22 mouse cellular contexts compared by ENCODE assay signal in genomic region chr1:167817616-167818015, GRCm38 (mm10).
DNase-seq lines count a peak whose midpoint lies in the region; ATAC-seq and TF ChIP-seq lines count a peak whose summit lies in the region.
"Had no signal": no experiment of that assay in that cellular context is flagged by ENCODE, and none has a peak within 500 bp of the region (broad histone marks: within the 10 kb centered on the region; RNA-seq: fewer than 3 reads in every experiment).

No protein-coding gene starts in this region.

- no peak for DNase-seq in forebrain, embryonic 10.5 days (ENCODE audit: extremely low spot score, low spot score)
- no peak for DNase-seq in hindbrain, embryonic 10.5 days (ENCODE audit: low spot score)
- no peak for DNase-seq in midbrain, postnatal 0 days (ENCODE audit: low spot score)
- no peak for DNase-seq in layer of hippocampus, adult 18-20 months (ENCODE audit: low spot score in 2 of 2)
- DNase-seq: cerebellum, adult 11-12 months; cerebellum, postnatal 10 days; heart, postnatal 14 days; kidney, adult 11 months; left cerebral cortex, postnatal 4 days; liver; lung, postnatal 36 days had no signal

- H3K27me3 ChIP-seq in forebrain, embryonic 10.5 days (ENCODE audit: poor library complexity, severe bottlenecking) = peaks cover 2% of the 10 kb centered on the region; the same call in 1 of the 2 replicates
- H3K27me3 ChIP-seq in forebrain, embryonic 15.5 days = no peaks in the 10 kb centered on the region
- H3K27me3 ChIP-seq in hindbrain, embryonic 10.5 days (ENCODE audit: insufficient read depth, poor library complexity, severe bottlenecking) = no peaks in the 10 kb centered on the region
- H3K27me3 ChIP-seq in hindbrain, embryonic 12.5 days = no peaks in the 10 kb centered on the region
- H3K27me3 ChIP-seq in midbrain, embryonic 13.5 days = peaks cover 7% of the 10 kb centered on the region; the same call in 1 of the 2 replicates
- H3K27me3 ChIP-seq in midbrain, postnatal 0 days (ENCODE audit: insufficient read depth, low read length) = no peaks in the 10 kb centered on the region
- H3K27me3 ChIP-seq in neural tube, embryonic 15.5 days (replicated peaks) = no peaks in the 10 kb centered on the region
- H3K27me3 ChIP-seq: heart, embryonic 13.5 days; hindbrain, embryonic 15.5 days; liver, embryonic 15.5 days; lung, embryonic 15.5 days had no signal

- H3K4me3 ChIP-seq in forebrain, embryonic 10.5 days = no peak overlapping the region
- H3K4me3 ChIP-seq in forebrain, embryonic 15.5 days = no peak overlapping the region
- no peak overlapping the region for H3K4me3 ChIP-seq in hindbrain, embryonic 10.5 days
- H3K4me3 ChIP-seq in hindbrain, embryonic 12.5 days = no peak overlapping the region
- H3K4me3 ChIP-seq in midbrain, embryonic 13.5 days (replicated peaks) = no peak overlapping the region
- H3K4me3 ChIP-seq in midbrain, postnatal 0 days (ENCODE audit: low read depth, low read length) = no peak overlapping the region
- no peak overlapping the region for H3K4me3 ChIP-seq in neural tube, embryonic 15.5 days (replicated peaks)
- H3K4me3 ChIP-seq: erythroblast, embryonic 14.5 days; heart, embryonic 13.5 days; hindbrain, embryonic 15.5 days; liver, embryonic 15.5 days; lung, embryonic 15.5 days had no signal

- no peaks in the 10 kb centered on the region for H3K36me3 ChIP-seq in forebrain, embryonic 10.5 days (replicated peaks)
- no peaks in the 10 kb centered on the region for H3K36me3 ChIP-seq in forebrain, embryonic 15.5 days
- no peaks in the 10 kb centered on the region for H3K36me3 ChIP-seq in hindbrain, embryonic 10.5 days
- H3K36me3 ChIP-seq in hindbrain, embryonic 12.5 days = no peaks in the 10 kb centered on the region
- H3K36me3 ChIP-seq in midbrain, embryonic 13.5 days = no peaks in the 10 kb centered on the region
- H3K36me3 ChIP-seq in midbrain, postnatal 0 days (ENCODE audit: insufficient read depth, low read length) = no peaks in the 10 kb centered on the region
- H3K36me3 ChIP-seq in neural tube, embryonic 15.5 days = no peaks in the 10 kb centered on the region
- H3K36me3 ChIP-seq: heart, embryonic 13.5 days; hindbrain, embryonic 15.5 days; liver, embryonic 15.5 days; lung, embryonic 15.5 days had no signal

- H3K9me3 ChIP-seq in forebrain, embryonic 10.5 days = no peaks in the 10 kb centered on the region
- no peaks in the 10 kb centered on the region for H3K9me3 ChIP-seq in forebrain, embryonic 15.5 days
- H3K9me3 ChIP-seq in hindbrain, embryonic 10.5 days = no peaks in the 10 kb centered on the region
- no peaks in the 10 kb centered on the region for H3K9me3 ChIP-seq in hindbrain, embryonic 12.5 days (replicated peaks)
- H3K9me3 ChIP-seq in midbrain, embryonic 13.5 days = no peaks in the 10 kb centered on the region
- H3K9me3 ChIP-seq in midbrain, postnatal 0 days (ENCODE audit: low read length) = no peaks in the 10 kb centered on the region
- no peaks in the 10 kb centered on the region for H3K9me3 ChIP-seq in neural tube, embryonic 15.5 days (replicated peaks)
- H3K9me3 ChIP-seq: heart, embryonic 13.5 days; hindbrain, embryonic 15.5 days; liver, embryonic 15.5 days; lung, embryonic 15.5 days had no signal

- H3K9ac ChIP-seq in forebrain, embryonic 15.5 days (replicated peaks) = no peak overlapping the region
- no peak overlapping the region for H3K9ac ChIP-seq in hindbrain, embryonic 12.5 days
- no peak overlapping the region for H3K9ac ChIP-seq in midbrain, embryonic 13.5 days (replicated peaks)
- H3K9ac ChIP-seq in midbrain, postnatal 0 days (replicated peaks; ENCODE audit: low read length, poor library complexity, severe bottlenecking) = no peak overlapping the region
- no peak overlapping the region for H3K9ac ChIP-seq in neural tube, embryonic 15.5 days (replicated peaks)
- H3K9ac ChIP-seq: heart, embryonic 13.5 days; hindbrain, embryonic 15.5 days; liver, embryonic 15.5 days; lung, embryonic 15.5 days had no signal

- no peak overlapping the region for H3K4me2 ChIP-seq in forebrain, embryonic 15.5 days (replicated peaks)
- H3K4me2 ChIP-seq in hindbrain, embryonic 12.5 days (replicated peaks) = no peak overlapping the region
- H3K4me2 ChIP-seq in midbrain, embryonic 13.5 days (replicated peaks) = no peak overlapping the region
- no peak overlapping the region for H3K4me2 ChIP-seq in midbrain, postnatal 0 days (ENCODE audit: low read depth, low read length, poor library complexity, severe bottlenecking)
- H3K4me2 ChIP-seq in neural tube, embryonic 15.5 days = no peak overlapping the region
- H3K4me2 ChIP-seq: heart, embryonic 13.5 days; hindbrain, embryonic 15.5 days; liver, embryonic 15.5 days; lung, embryonic 15.5 days had no signal

- WGBS in forebrain, embryonic 10.5 days = 18% methylated on average over 1 of the region's 1 CpGs
- WGBS in forebrain, embryonic 15.5 days = 4% methylated on average over 1 of the region's 1 CpGs
- WGBS in hindbrain, embryonic 10.5 days = 12% methylated on average over 1 of the region's 1 CpGs
- 14% methylated on average over 1 of the region's 1 CpGs for WGBS in hindbrain, embryonic 12.5 days
- whole genome bisulfite sequencing in midbrain, embryonic 13.5 days = 14% methylated on average over 1 of the region's 1 CpGs
- 5% methylated on average over 1 of the region's 1 CpGs for WGBS in midbrain, postnatal 0 days
- 8% methylated on average over 1 of the region's 1 CpGs for WGBS in neural tube, embryonic 15.5 days

- peak overlapping the region; percentile 67 for H3K27ac ChIP-seq in forebrain, embryonic 10.5 days
- H3K27ac ChIP-seq in forebrain, embryonic 15.5 days (replicated peaks) = no peak overlapping the region
- H3K27ac ChIP-seq in hindbrain, embryonic 10.5 days = 0 out of 2 replicates have a peak overlapping the region, but pooled peaks have one; percentile 41
- no peak overlapping the region for H3K27ac ChIP-seq in hindbrain, embryonic 12.5 days
- H3K27ac ChIP-seq in midbrain, embryonic 13.5 days = no peak overlapping the region
- H3K27ac ChIP-seq in midbrain, postnatal 0 days (ENCODE audit: low read depth, low read length) = no peak overlapping the region
- H3K27ac ChIP-seq in neural tube, embryonic 15.5 days (replicated peaks) = no peak overlapping the region
- H3K27ac ChIP-seq: heart, embryonic 13.5 days; hindbrain, embryonic 15.5 days; kidney, postnatal 0 days; liver, embryonic 15.5 days; lung, embryonic 15.5 days had no signal

- H3K4me1 ChIP-seq in forebrain, embryonic 10.5 days = peaks cover 25% of the 10 kb centered on the region
- H3K4me1 ChIP-seq in forebrain, embryonic 15.5 days = peaks cover 7% of the 10 kb centered on the region; the same call in 1 of the 2 replicates
- peaks cover 20% of the 10 kb centered on the region for H3K4me1 ChIP-seq in hindbrain, embryonic 10.5 days (replicated peaks)
- H3K4me1 ChIP-seq in hindbrain, embryonic 12.5 days = peaks cover 6% of the 10 kb centered on the region
- H3K4me1 ChIP-seq in midbrain, embryonic 13.5 days (replicated peaks) = peaks cover 11% of the 10 kb centered on the region
- no peaks in the 10 kb centered on the region for H3K4me1 ChIP-seq in midbrain, postnatal 0 days (ENCODE audit: insufficient read depth, low read length)
- peaks cover 12% of the 10 kb centered on the region for H3K4me1 ChIP-seq in neural tube, embryonic 15.5 days
- H3K4me1 ChIP-seq: liver, embryonic 15.5 days; lung, embryonic 15.5 days had no signal

- ATAC-seq in forebrain, embryonic 15.5 days (replicated peaks) = no peak
- ATAC-seq in hindbrain, embryonic 12.5 days (ENCODE audit: low FRiP score) = no peak
- 0 out of 2 replicates have a peak, but pooled peaks have one; percentile 17 for ATAC-seq in midbrain, embryonic 13.5 days
- ATAC-seq in midbrain, postnatal 0 days (ENCODE audit: low FRiP score) = no peak
- peak; percentile 62; the same call in 1 of the 2 replicates for ATAC-seq in neural tube, embryonic 15.5 days (ENCODE audit: low FRiP score)
- ATAC-seq: CD4-positive, CD25-positive, alpha-beta regulatory T cell, adult 4 months had no signal

- TF ChIP-seq CTCF in midbrain, postnatal 0 days (IDR thresholded peaks at IDR 0.05) = no peak

Comparison
In these comparisons a context has a peak if more than half of its experiments do, and no peak if none do; other contexts are left out.
1. H3K27ac ChIP-seq: peak in forebrain, embryonic 10.5 days (single experiment) and hindbrain, embryonic 10.5 days (single experiment); none in forebrain, embryonic 15.5 days (single experiment), hindbrain, embryonic 12.5 days (single experiment), midbrain, embryonic 13.5 days (single experiment), midbrain, postnatal 0 days (single experiment) and neural tube, embryonic 15.5 days (single experiment).
2. ATAC-seq: peak in midbrain, embryonic 13.5 days (single experiment) and neural tube, embryonic 15.5 days (single experiment); none in forebrain, embryonic 15.5 days (single experiment), hindbrain, embryonic 12.5 days (single experiment) and midbrain, postnatal 0 days (single experiment).